8 mouse cellular contexts compared by ENCODE assay signal in the genomic region with DNA sequence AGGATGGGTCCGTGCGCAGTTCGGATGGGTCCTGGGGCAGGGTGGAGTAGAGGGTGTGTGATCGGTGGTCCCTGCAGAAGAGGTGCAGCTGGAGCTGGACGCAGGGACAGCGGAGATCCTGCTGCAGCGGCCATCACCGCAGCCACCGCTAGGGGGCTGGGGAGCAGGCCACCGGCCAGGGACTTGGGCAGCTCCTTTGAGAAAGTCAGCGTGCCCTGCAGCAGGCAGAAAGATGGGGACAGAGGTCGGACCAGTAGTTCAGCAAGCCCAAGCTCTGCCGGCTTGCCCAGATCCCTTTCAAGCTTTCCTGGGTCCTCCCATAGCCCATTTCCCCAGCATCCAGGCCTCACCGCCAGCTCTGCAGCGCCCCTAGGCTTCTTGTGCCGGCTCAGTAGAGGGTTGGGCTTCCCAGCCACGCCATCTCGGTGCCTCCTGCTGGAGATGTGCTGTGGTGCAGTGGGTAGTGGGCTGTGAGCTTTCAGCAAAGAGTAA. TPM values are rescaled to one million over a fixed set of nuclear protein-coding genes. Genes with fewer than 3 reads are reported as not detected.
DNase-seq lines count a peak whose midpoint lies in the region; ATAC-seq and TF ChIP-seq lines count a peak whose summit lies in the region.

No protein-coding gene starts in this region.

- DNase-seq in adrenal gland, postnatal 14 days, result peak; percentile 88
- peak; percentile 64 to 75 for DNase-seq in lung, adult 18-20 months
- DNase-seq in ovary, adult 18-20 months (ENCODE audit: low spot score), result peak; percentile 57
- no peak for DNase-seq in adipocyte (ENCODE audit: low spot score)

- no peak overlapping the region for H3K4me3 ChIP-seq in ES-Bruce4 (ENCODE audit: low read depth, low read length)
- H3K4me3 ChIP-seq in embryonic facial prominence, embryonic 13.5 days, result peak overlapping the region; percentile 36
- H3K4me3 ChIP-seq in heart, embryonic 12.5 days, result peak overlapping the region; percentile 42
- peak overlapping the region; percentile 30 for H3K4me3 ChIP-seq in kidney, embryonic 14.5 days (ENCODE audit: low read length)

- peak overlapping the region; percentile 50; the same call in 1 of the 2 replicates for H3K9ac ChIP-seq in ES-Bruce4 (ENCODE audit: low read depth, poor library complexity, severe bottlenecking)
- peak overlapping the region; percentile 61 for H3K9ac ChIP-seq in embryonic facial prominence, embryonic 13.5 days
- peak overlapping the region; percentile 61 for H3K9ac ChIP-seq in heart, embryonic 12.5 days
- peak overlapping the region; percentile 48 for H3K9ac ChIP-seq in kidney, embryonic 14.5 days (ENCODE audit: low read depth, low read length)

- ATAC-seq in embryonic facial prominence, embryonic 13.5 days (ENCODE audit: insufficient number of reproducible peaks, insufficient read depth, low FRiP score, low TSS enrichment, low read depth), result peak; percentile 57
- ATAC-seq in heart, embryonic 12.5 days (ENCODE audit: insufficient number of reproducible peaks, low FRiP score), result peak; percentile 58
- ATAC-seq in kidney, embryonic 14.5 days (ENCODE audit: low FRiP score, low TSS enrichment), result peak; percentile 71

- H3K4me2 ChIP-seq in embryonic facial prominence, embryonic 13.5 days, result peak overlapping the region; percentile 62
- peak overlapping the region; percentile 88 for H3K4me2 ChIP-seq in heart, embryonic 12.5 days
- H3K4me2 ChIP-seq in kidney, embryonic 14.5 days (replicated peaks; ENCODE audit: low read depth, low read length), result peak overlapping the region; percentile 54

- H3K27ac ChIP-seq in ES-Bruce4 (ENCODE audit: insufficient read depth, low read length), result no peak overlapping the region
- H3K27ac ChIP-seq in embryonic facial prominence, embryonic 13.5 days, result no peak overlapping the region
- no peak overlapping the region; the same call in 1 of the 2 replicates for H3K27ac ChIP-seq in heart, embryonic 12.5 days (ENCODE audit: poor library complexity, severe bottlenecking)
- H3K27ac ChIP-seq in kidney, embryonic 14.5 days (ENCODE audit: low read depth, low read length), result no peak overlapping the region

- 9% methylated on average over 18 of the region's 18 CpGs for WGBS in embryonic facial prominence, embryonic 13.5 days
- WGBS in heart, embryonic 12.5 days, result 7% methylated on average over 18 of the region's 18 CpGs
- 4% methylated on average over 18 of the region's 18 CpGs for WGBS in kidney, embryonic 14.5 days

- peak; percentile 63 for TF ChIP-seq CTCF in ES-Bruce4 (IDR thresholded peaks at IDR 0.05; ENCODE audit: low read depth, low read length)

- peaks cover 15% of the 10 kb centered on the region for H3K36me3 ChIP-seq in ES-Bruce4 (ENCODE audit: control insufficient read depth, insufficient read depth, low read length, poor library complexity, severe bottlenecking)
- peaks cover 43% of the 10 kb centered on the region for H3K36me3 ChIP-seq in embryonic facial prominence, embryonic 13.5 days
- peaks cover 26% of the 10 kb centered on the region for H3K36me3 ChIP-seq in heart, embryonic 12.5 days
- H3K36me3 ChIP-seq in kidney, embryonic 14.5 days (ENCODE audit: control insufficient read depth, insufficient read depth, low read length), result peaks cover 29% of the 10 kb centered on the region

- H3K4me1 ChIP-seq in ES-Bruce4 (ENCODE audit: control insufficient read depth, insufficient read depth, low read length), result peaks cover 2% of the 10 kb centered on the region
- H3K4me1 ChIP-seq in embryonic facial prominence, embryonic 13.5 days, result peaks cover 37% of the 10 kb centered on the region
- H3K4me1 ChIP-seq in heart, embryonic 12.5 days (replicated peaks), result peaks cover 52% of the 10 kb centered on the region
- H3K4me1 ChIP-seq in kidney, embryonic 14.5 days (ENCODE audit: control insufficient read depth, insufficient read depth, low read length), result peaks cover 36% of the 10 kb centered on the region

- H3K27me3 ChIP-seq in ES-Bruce4 (ENCODE audit: control insufficient read depth, insufficient read depth, low read length, poor library complexity, severe bottlenecking), result no peaks in the 10 kb centered on the region
- H3K27me3 ChIP-seq in embryonic facial prominence, embryonic 13.5 days, result no peaks in the 10 kb centered on the region
- no peaks in the 10 kb centered on the region for H3K27me3 ChIP-seq in heart, embryonic 12.5 days (replicated peaks)
- no peaks in the 10 kb centered on the region for H3K27me3 ChIP-seq in kidney, embryonic 14.5 days (ENCODE audit: control insufficient read depth, insufficient read depth, low read length)

- H3K9me3 ChIP-seq in ES-Bruce4 (replicated peaks; ENCODE audit: control insufficient read depth, insufficient read depth, low read length, poor library complexity, severe bottlenecking), result no peaks in the 10 kb centered on the region
- no peaks in the 10 kb centered on the region for H3K9me3 ChIP-seq in embryonic facial prominence, embryonic 13.5 days
- no peaks in the 10 kb centered on the region for H3K9me3 ChIP-seq in heart, embryonic 12.5 days (replicated peaks)
- H3K9me3 ChIP-seq in kidney, embryonic 14.5 days (ENCODE audit: control insufficient read depth, low read length), result no peaks in the 10 kb centered on the region

- TF ChIP-seq POLR2A in ES-Bruce4 (IDR thresholded peaks at IDR 0.05; ENCODE audit: insufficient read depth, low read length), result no peak

- 0 out of 2 replicates have a peak, but pooled peaks have one; percentile 16 for TF ChIP-seq EP300 in ES-Bruce4 (IDR thresholded peaks at IDR 0.05; ENCODE audit: insufficient read depth, low read depth, low read length)

RNA-seq across cellular contexts. Expression of a gene that starts 4.6 kb away (rescaled TPM):
- not detected in 2 replicates for polyA plus RNA-seq in ES-Bruce4 (2011; ENCODE audit: insufficient read depth, insufficient read length, low read depth, missing spikeins)
- total RNA-seq in adrenal gland, postnatal 14 days (2021), result not detected in 2 replicates
- 0.54 and 0.62 TPM in 2 replicates for polyA plus RNA-seq in embryonic facial prominence, embryonic 13.5 days (2015; fragmentation: Nextera tagmentation; extraction: Ambion mirVana)
- 0.17 and 0.29 TPM in 2 replicates for polyA plus RNA-seq in heart, embryonic 12.5 days (2016; fragmentation: Nextera tagmentation; extraction: Ambion mirVana)
- 0.47 and 0.69 TPM in 2 replicates for polyA plus RNA-seq in kidney, embryonic 14.5 days (2014; fragmentation: Nextera tagmentation; extraction: Ambion mirVana)

RNA-seq across cellular contexts. Expression of a gene that starts 24.8 kb away (rescaled TPM):
- 26.8 and 29.6 TPM in 2 replicates for polyA plus RNA-seq in ES-Bruce4 (2011; ENCODE audit: insufficient read depth, insufficient read length, low read depth, missing spikeins)
- total RNA-seq in adrenal gland, postnatal 14 days (2021), result 18.7 and 19.9 TPM in 2 replicates
- polyA plus RNA-seq in embryonic facial prominence, embryonic 13.5 days (2015; fragmentation: Nextera tagmentation; extraction: Ambion mirVana), result 10.9 and 12.2 TPM in 2 replicates
- 9.2 and 10.3 TPM in 2 replicates for polyA plus RNA-seq in heart, embryonic 12.5 days (2016; fragmentation: Nextera tagmentation; extraction: Ambion mirVana)
- polyA plus RNA-seq in kidney, embryonic 14.5 days (2014; fragmentation: Nextera tagmentation; extraction: Ambion mirVana), result 12.3 and 18.2 TPM in 2 replicates

RNA-seq across cellular contexts. Expression of a gene that starts 42.5 kb away (rescaled TPM):
- 140 and 145 TPM in 2 replicates for polyA plus RNA-seq in ES-Bruce4 (2011; ENCODE audit: insufficient read depth, insufficient read length, low read depth, missing spikeins)
- 118 and 125 TPM in 2 replicates for total RNA-seq in adrenal gland, postnatal 14 days (2021)
- 254 and 287 TPM in 2 replicates for polyA plus RNA-seq in embryonic facial prominence, embryonic 13.5 days (2015; fragmentation: Nextera tagmentation; extraction: Ambion mirVana)
- 166 TPM in 2 replicates for polyA plus RNA-seq in heart, embryonic 12.5 days (2016; fragmentation: Nextera tagmentation; extraction: Ambion mirVana)
- 290 and 322 TPM in 2 replicates for polyA plus RNA-seq in kidney, embryonic 14.5 days (2014; fragmentation: Nextera tagmentation; extraction: Ambion mirVana)

RNA-seq across cellular contexts. Expression of a gene that starts 51.5 kb away (rescaled TPM):
- polyA plus RNA-seq in ES-Bruce4 (2011; ENCODE audit: insufficient read depth, insufficient read length, low read depth, missing spikeins), result 35.6 and 39.5 TPM in 2 replicates
- total RNA-seq in adrenal gland, postnatal 14 days (2021), result 34.9 and 37.7 TPM in 2 replicates
- 41.2 and 41.5 TPM in 2 replicates for polyA plus RNA-seq in embryonic facial prominence, embryonic 13.5 days (2015; fragmentation: Nextera tagmentation; extraction: Ambion mirVana)
- 111 and 115 TPM in 2 replicates for polyA plus RNA-seq in heart, embryonic 12.5 days (2016; fragmentation: Nextera tagmentation; extraction: Ambion mirVana)
- 19.6 and 37.4 TPM in 2 replicates for polyA plus RNA-seq in kidney, embryonic 14.5 days (2014; fragmentation: Nextera tagmentation; extraction: Ambion mirVana)

RNA-seq across cellular contexts. Expression of a gene that starts 56.9 kb away (rescaled TPM):
- not detected in 2 replicates for polyA plus RNA-seq in ES-Bruce4 (2011; ENCODE audit: insufficient read depth, insufficient read length, low read depth, missing spikeins)
- total RNA-seq in adrenal gland, postnatal 14 days (2021), result 1.0 and 4.7 TPM in 2 replicates
- polyA plus RNA-seq in embryonic facial prominence, embryonic 13.5 days (2015; fragmentation: Nextera tagmentation; extraction: Ambion mirVana), result 2.4 and 2.9 TPM in 2 replicates
- polyA plus RNA-seq in heart, embryonic 12.5 days (2016; fragmentation: Nextera tagmentation; extraction: Ambion mirVana), result 12.1 and 12.4 TPM in 2 replicates
- polyA plus RNA-seq in kidney, embryonic 14.5 days (2014; fragmentation: Nextera tagmentation; extraction: Ambion mirVana), result 3.1 and 3.9 TPM in 2 replicates
